Mouse (Mus musculus): ENCODE data around the gene Supt7l. TPM values are rescaled to one million over a fixed set of nuclear protein-coding genes. Genes with fewer than 3 reads are reported as not detected.

Supt7l gene
- polyA plus RNA-seq, 1 experiment from 2014 or later, result 15.6 TPM

- H3K9ac ChIP-seq, result no peak overlapping the region
- peaks cover 19% of the 10 kb centered on the region for H3K36me3 ChIP-seq
- no peaks in the 10 kb centered on the region for H3K9me3 ChIP-seq (replicated peaks)
- H3K4me3 ChIP-seq, result no peak overlapping the region
- ATAC-seq (replicated peaks; ENCODE audit: insufficient number of reproducible peaks, insufficient read depth, low FRiP score, low read depth), result no peak
- no peak overlapping the region for H3K27ac ChIP-seq
- no peaks in the 10 kb centered on the region for H3K27me3 ChIP-seq
- no peak overlapping the region for H3K4me2 ChIP-seq
- WGBS, result 92% methylated on average over 2 of the region's 2 CpGs
- H3K4me1 ChIP-seq (replicated peaks), result peaks cover 26% of the 10 kb centered on the region
Measured at GRCm38 (mm10) chr5:31560352-31560751, 32.7 kb upstream of the Supt7l start.

- Histone ChIP-seq H3K27ac (no peak overlapping the region), H3K4me3 (no peak overlapping the region), H3K27me3 (no peaks in the 10 kb centered on the region), H3K9me3 (replicated peaks) (no peaks in the 10 kb centered on the region), H3K4me2 (no peak overlapping the region), H3K4me1 (replicated peaks) (peaks cover 16% of the 10 kb centered on the region), H3K36me3 (peaks cover 27% of the 10 kb centered on the region), H3K9ac (no peak overlapping the region)
- ATAC-seq (replicated peaks; ENCODE audit: insufficient number of reproducible peaks, insufficient read depth, low FRiP score, low read depth), result no peak
- 55% methylated on average over 1 of the region's 1 CpGs for WGBS
Measured at GRCm38 (mm10) chr5:31559401-31559800, 31.8 kb upstream of the Supt7l start.

- H3K4me3 ChIP-seq, result no peak overlapping the region
- no peaks in the 10 kb centered on the region for H3K9me3 ChIP-seq (replicated peaks)
- no peak overlapping the region for H3K4me2 ChIP-seq
- 84% methylated on average over 2 of the region's 2 CpGs for WGBS
- H3K27me3 ChIP-seq, result no peaks in the 10 kb centered on the region
- H3K36me3 ChIP-seq, result peaks cover 84% of the 10 kb centered on the region
- no peaks in the 10 kb centered on the region for H3K4me1 ChIP-seq (replicated peaks)
- ATAC-seq (replicated peaks; ENCODE audit: insufficient number of reproducible peaks, insufficient read depth, low FRiP score, low read depth), result no peak
- H3K27ac ChIP-seq, result no peak overlapping the region
- no peak overlapping the region for H3K9ac ChIP-seq
Measured at GRCm38 (mm10) chr5:31535228-31535627, 7.6 kb upstream of the Supt7l start.

GRCm38 (mm10) chr5:31528560-31528959 is 953 bp upstream of the Supt7l start:
- Histone ChIP-seq H3K9ac (no peak overlapping the region), H3K4me1 (replicated peaks) (peaks cover 17% of the 10 kb centered on the region), H3K4me3 (no peak overlapping the region), H3K9me3 (replicated peaks) (no peaks in the 10 kb centered on the region), H3K4me2 (peak overlapping the region; percentile 93; the same call in 1 of the 2 replicates), H3K27ac (no peak overlapping the region), H3K36me3 (peaks cover 42% of the 10 kb centered on the region), H3K27me3 (no peaks in the 10 kb centered on the region)
- WGBS, result 51% methylated on average over 2 of the region's 2 CpGs
- ATAC-seq (replicated peaks; ENCODE audit: insufficient number of reproducible peaks, insufficient read depth, low FRiP score, low read depth), result no peak

- ATAC-seq (replicated peaks; ENCODE audit: insufficient number of reproducible peaks, insufficient read depth, low FRiP score, low read depth), result no peak
- Histone ChIP-seq H3K27ac (peak overlapping the region; percentile 83), H3K4me2 (peak overlapping the region; percentile 93), H3K9ac (peak overlapping the region; percentile 80), H3K27me3 (no peaks in the 10 kb centered on the region), H3K36me3 (peaks cover 36% of the 10 kb centered on the region), H3K9me3 (replicated peaks) (no peaks in the 10 kb centered on the region), H3K4me3 (peak overlapping the region; percentile 98), H3K4me1 (replicated peaks) (peaks cover 17% of the 10 kb centered on the region)
- 2% methylated on average over 40 of the region's 40 CpGs for WGBS
Measured at GRCm38 (mm10) chr5:31527117-31527680, 408 bp downstream of the Supt7l start.

GRCm38 (mm10) chr5:31526354-31527116 is 1.1 kb downstream of the Supt7l start, which contains the start of gene Slc4a1ap:
Slc4a1ap (plus strand) TSS chr5:31526995.
- Histone ChIP-seq H3K9ac (peak within 1 kb of the TSS; percentile 80), H3K9me3 (replicated peaks) (no peaks in the 10 kb centered on the region), H3K4me1 (replicated peaks) (peaks cover 17% of the 10 kb centered on the region), H3K27ac (peak within 1 kb of the TSS; percentile 83), H3K27me3 (no peaks in the 10 kb centered on the region), H3K36me3 (peaks cover 34% of the 10 kb centered on the region), H3K4me2 (peak within 1 kb of the TSS; percentile 93), H3K4me3 (peak within 1 kb of the TSS; percentile 98)
- ATAC-seq (replicated peaks; ENCODE audit: insufficient number of reproducible peaks, insufficient read depth, low FRiP score, low read depth), result peak; percentile 67
- WGBS, result under 1% methylated on average over 28 of the region's 28 CpGs

GRCm38 (mm10) chr5:31520556-31520955 is 7.1 kb downstream of the Supt7l start:
- no peak overlapping the region for H3K4me2 ChIP-seq
- H3K4me3 ChIP-seq, result no peak overlapping the region
- H3K27ac ChIP-seq, result no peak overlapping the region
- peaks cover 1% of the 10 kb centered on the region for H3K4me1 ChIP-seq (replicated peaks)
- no peaks in the 10 kb centered on the region for H3K27me3 ChIP-seq
- H3K9ac ChIP-seq, result no peak overlapping the region
- no peaks in the 10 kb centered on the region for H3K9me3 ChIP-seq (replicated peaks)
- ATAC-seq (replicated peaks; ENCODE audit: insufficient number of reproducible peaks, insufficient read depth, low FRiP score, low read depth), result no peak
- peaks cover 68% of the 10 kb centered on the region for H3K36me3 ChIP-seq
- 89% methylated on average over 6 of the region's 6 CpGs for WGBS

GRCm38 (mm10) chr5:31512481-31512880 is 15.1 kb downstream of the Supt7l start:
- no peaks in the 10 kb centered on the region for H3K4me1 ChIP-seq (replicated peaks)
- no peak overlapping the region for H3K4me2 ChIP-seq
- H3K4me3 ChIP-seq, result no peak overlapping the region
- no peak overlapping the region for H3K27ac ChIP-seq
- H3K27me3 ChIP-seq, result no peaks in the 10 kb centered on the region
- no peak overlapping the region for H3K9ac ChIP-seq
- 71% methylated on average over 1 of the region's 1 CpGs for WGBS
- peaks cover 80% of the 10 kb centered on the region for H3K36me3 ChIP-seq
- ATAC-seq (replicated peaks; ENCODE audit: insufficient number of reproducible peaks, insufficient read depth, low FRiP score, low read depth), result no peak
- no peaks in the 10 kb centered on the region for H3K9me3 ChIP-seq (replicated peaks)

- Histone ChIP-seq H3K4me1 (replicated peaks) (peaks cover 7% of the 10 kb centered on the region; the same call in 1 of the 2 replicates), H3K27me3 (no peaks in the 10 kb centered on the region), H3K4me3 (no peak overlapping the region), H3K36me3 (peaks cover 66% of the 10 kb centered on the region), H3K9me3 (replicated peaks) (no peaks in the 10 kb centered on the region), H3K27ac (no peak overlapping the region), H3K9ac (no peak overlapping the region), H3K4me2 (no peak overlapping the region)
- 87% methylated on average over 10 of the region's 10 CpGs for WGBS
- no peak for ATAC-seq (replicated peaks; ENCODE audit: insufficient number of reproducible peaks, insufficient read depth, low FRiP score, low read depth)
Measured at GRCm38 (mm10) chr5:31504843-31505242, 22.8 kb downstream of the Supt7l start.

- Histone ChIP-seq H3K9ac (peak within 1 kb of the TSS; percentile 69), H3K36me3 (peaks cover 31% of the 10 kb centered on the region), H3K27me3 (no peaks in the 10 kb centered on the region), H3K4me3 (peak within 1 kb of the TSS; percentile 80), H3K4me1 (replicated peaks) (peaks cover 9% of the 10 kb centered on the region), H3K27ac (no peak within 1 kb of the TSS), H3K4me2 (peak within 1 kb of the TSS; percentile 73), H3K9me3 (replicated peaks) (no peaks in the 10 kb centered on the region)
- WGBS, result under 1% methylated on average over 49 of the region's 49 CpGs
- peak; percentile 99 for ATAC-seq (replicated peaks; ENCODE audit: insufficient number of reproducible peaks, insufficient read depth, low FRiP score, low read depth)
Measured at GRCm38 (mm10) chr5:31494513-31495297, 32.9 kb downstream of the Supt7l start, which contains the start of gene Gpn1. Gpn1 (plus strand) TSS chr5:31494741.

GRCm38 (mm10) chr5:31492031-31492430 is 35.6 kb downstream of the Supt7l start:
- Histone ChIP-seq H3K9ac (no peak overlapping the region), H3K4me1 (replicated peaks) (peaks cover 9% of the 10 kb centered on the region), H3K9me3 (replicated peaks) (no peaks in the 10 kb centered on the region), H3K27ac (no peak overlapping the region), H3K4me3 (no peak overlapping the region), H3K36me3 (peaks cover 9% of the 10 kb centered on the region), H3K4me2 (no peak overlapping the region), H3K27me3 (no peaks in the 10 kb centered on the region)
- ATAC-seq (replicated peaks; ENCODE audit: insufficient number of reproducible peaks, insufficient read depth, low FRiP score, low read depth), result no peak
- WGBS, result 43% methylated on average over 1 of the region's 1 CpGs
